Mouse (Mus musculus): ENCODE measurements at regions not wholly inside any gene's neighbourhood (a gene's known extent, or its start where the extent isn't known, plus 50 kb on each side); places are given as distances from the start of the nearest gene placed in this dataset.
A peak's percentile ranks its signal among the peaks of the same experiment; 100 is the strongest.

DNA sequence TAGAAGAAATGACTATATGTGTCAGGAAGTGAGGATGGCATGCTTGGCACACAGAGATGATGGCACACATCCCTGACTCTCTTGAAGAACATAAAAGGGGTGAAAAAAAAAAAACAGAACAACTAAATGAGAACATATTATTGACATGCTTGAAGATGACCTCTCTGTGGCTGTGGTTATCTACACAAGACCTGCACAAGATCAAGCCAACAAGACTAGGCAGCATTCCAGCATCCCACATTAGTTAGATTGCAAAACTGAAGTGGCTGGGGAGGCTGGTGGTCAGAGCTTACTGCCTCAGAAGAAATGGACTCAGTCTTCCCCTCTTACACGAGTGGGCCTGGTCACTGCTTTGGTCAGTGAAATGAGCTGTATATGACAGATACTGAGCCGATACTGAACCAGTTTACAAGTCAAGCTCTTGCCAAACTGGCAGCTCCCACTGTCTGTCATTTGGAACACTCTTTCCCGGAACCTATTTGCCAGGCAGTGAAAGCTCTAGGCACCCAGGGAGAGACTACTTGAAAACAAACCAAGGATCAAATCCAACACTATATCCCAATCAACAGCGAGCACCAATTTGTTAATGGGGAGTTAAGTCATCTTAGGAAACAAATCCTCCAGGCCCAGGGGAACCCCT, 335.6 kb upstream of the Noct start:
- DNase-seq = no peak

DNA sequence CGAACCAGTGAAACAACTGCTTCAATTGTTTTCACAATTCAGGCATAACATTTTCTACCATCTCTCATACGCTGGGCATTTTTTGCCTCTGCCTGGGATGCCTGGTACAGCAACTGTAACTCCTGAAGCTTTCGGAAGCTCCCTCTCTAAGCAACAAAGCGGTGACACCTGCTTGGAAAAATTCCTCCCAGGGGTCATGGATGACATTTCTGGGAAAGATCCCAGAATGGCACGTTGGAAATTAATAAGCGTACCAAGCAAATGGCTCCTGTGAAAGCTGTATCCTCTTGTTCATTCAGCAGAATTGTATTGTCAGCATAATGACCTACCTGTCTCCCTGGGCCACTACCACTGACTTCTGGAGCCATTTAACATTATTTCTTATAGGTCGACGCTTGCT, 333.7 kb upstream of the Noct start:
- no peak for DNase-seq

DNA sequence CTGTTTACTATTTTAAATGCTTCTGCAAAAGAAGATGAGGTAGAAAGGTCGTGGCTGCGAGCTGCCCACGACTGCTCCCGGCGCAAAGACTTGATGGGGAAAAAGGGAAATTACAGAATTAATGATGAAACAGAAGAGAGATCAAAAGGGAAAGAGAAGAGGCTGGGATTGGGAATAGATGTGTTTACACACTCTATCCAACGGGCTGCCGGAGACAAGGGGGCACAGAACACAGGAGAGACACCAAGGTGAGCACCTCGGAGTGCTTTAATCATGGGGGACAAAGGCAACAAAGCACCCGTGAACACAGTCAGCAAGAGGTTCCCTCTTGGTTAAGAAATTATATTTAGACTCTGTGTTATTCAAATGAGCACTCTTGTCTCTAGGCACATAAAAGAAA, 326.1 kb upstream of the Noct start:
- no peak for DNase-seq

DNA sequence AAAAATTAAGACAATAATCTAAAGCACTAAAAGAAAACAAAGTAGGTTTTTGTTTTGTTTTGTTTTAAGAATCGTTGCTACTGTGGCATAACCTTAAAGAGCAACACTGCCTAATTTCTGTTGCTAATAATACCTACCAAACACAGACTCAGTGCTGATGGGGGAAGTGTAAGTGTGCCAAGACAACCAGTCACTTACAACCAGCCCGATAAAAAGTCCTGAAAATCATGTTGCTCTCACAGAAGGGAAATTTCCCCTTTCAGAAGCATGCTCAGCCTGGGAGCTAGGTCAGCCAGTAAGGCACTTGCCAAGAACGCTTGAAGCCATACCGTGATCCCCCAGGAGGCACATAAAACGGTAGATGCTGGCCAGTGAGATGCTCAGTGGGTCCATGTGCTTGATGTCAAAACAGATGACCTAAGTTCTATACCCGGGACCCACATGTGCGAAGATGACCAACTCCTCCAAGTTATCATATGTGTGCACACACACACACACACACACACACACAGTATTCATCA, 324.4 kb upstream of the Noct start:
- DNase-seq = peak in 1 of 2 experiments; percentile 19

DNA sequence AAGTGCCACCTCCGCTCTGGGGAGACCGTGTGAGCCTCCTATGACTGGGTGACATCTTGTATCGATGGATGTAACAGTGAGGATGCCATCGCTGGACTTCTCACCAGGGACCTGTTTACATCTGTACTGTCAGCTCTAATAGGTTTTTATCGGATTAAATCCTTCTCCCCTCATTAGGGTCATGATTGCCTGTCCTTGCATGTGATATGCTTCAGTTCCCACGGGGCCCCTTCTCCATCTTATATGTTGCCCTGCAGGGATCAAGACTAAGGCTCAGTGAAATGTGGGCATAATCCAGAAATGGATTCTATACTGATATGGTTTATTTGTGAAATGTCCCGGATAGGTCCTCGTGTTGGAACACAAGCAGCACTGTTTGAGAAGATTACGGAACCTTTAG, 323.7 kb upstream of the Noct start:
- no peak for DNase-seq

DNA sequence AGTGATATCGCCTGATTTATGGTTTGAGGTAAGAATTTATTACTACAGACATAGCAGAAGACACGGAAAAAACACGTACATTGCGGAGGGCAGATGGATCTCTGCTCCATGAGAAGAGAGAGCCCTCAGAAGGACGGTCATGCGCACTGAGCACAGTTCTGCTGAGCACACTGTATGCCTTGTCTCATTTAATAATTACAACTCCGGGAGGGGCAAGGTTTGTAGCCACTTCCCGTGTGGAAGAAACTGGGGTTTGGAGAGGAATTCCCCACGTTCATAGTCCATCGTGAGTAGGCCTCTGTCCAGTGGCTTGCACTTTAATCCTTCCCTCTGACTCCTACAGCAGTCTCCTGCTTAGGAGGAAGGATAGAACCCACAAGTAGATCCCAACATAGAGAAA, 322.9 kb upstream of the Noct start:
- no peak for DNase-seq

DNA sequence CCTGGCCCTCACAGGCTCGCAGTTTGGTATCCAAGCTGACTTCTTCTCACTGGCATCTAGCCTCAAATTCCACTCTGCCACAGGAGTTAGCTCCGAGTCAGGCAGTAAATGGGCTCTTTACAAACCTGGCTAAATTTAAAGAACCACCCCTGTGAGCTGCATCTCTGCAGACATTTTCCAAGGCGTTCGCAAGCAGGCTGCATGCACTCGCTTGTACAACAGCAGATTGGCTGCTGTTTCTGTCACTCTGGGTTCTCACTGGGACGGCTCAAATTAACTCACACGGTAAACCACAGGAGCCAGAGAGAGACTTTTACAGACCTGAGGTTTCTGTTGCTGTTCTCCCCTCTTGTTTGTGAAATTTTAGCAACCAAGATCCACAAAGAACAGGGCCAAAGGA, 321.3 kb upstream of the Noct start:
- DNase-seq = peak; percentile 16

DNA sequence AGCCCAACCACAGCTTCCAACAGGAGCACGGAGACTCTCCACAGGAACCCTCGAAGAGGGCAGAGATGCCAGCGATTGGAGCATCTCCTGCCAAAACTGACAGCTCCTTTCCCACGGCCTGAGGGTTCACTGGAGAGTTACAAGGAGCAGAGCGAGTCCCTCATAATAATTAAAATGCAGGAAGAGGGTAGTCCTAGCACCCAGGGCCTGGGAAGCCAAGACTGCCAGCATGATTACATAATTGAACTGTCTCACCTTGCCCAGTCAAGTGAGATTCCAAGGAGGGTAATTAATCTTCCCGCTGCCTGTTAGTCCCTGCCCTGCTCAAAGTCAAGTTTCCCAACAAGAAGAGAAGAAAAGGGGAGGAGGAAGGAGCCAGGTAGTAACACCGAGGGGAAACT, 319.5 kb upstream of the Noct start:
- peak; percentile 68 to 73 for DNase-seq

DNA sequence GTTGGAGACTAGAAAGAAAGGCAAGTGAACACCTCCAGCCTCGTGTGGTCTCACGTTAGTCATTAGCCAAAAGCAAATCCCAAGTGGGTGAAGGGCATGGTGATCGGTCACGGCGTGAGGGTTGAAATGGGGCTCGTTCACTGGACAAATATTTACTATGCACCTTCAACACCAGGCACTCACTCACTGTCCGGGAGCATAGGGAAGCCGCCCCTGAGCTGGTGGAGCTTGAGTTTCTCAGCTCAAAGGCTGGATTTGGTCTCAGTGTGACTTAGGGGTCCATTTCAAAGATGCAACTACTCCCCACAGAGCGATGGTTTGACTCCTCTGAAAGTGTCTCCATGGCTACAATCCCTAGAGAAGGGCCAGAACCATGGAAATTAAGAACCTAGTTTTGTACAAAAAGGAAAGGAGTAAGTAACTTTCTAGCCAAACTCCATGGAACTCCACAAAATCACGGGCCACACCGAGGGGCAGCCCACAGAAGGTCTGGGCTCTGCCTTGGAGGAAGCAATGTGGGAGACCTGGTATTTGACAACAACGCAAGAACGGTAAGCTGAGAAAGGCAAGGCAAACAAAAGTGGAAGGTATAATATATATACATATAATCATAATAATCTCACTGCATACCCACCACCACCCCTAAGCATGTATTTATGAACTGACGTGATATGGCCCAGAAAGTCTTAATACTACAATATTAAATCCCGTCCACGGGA, 318.8 kb upstream of the Noct start:
- peak; percentile 12 to 19 for DNase-seq

DNA sequence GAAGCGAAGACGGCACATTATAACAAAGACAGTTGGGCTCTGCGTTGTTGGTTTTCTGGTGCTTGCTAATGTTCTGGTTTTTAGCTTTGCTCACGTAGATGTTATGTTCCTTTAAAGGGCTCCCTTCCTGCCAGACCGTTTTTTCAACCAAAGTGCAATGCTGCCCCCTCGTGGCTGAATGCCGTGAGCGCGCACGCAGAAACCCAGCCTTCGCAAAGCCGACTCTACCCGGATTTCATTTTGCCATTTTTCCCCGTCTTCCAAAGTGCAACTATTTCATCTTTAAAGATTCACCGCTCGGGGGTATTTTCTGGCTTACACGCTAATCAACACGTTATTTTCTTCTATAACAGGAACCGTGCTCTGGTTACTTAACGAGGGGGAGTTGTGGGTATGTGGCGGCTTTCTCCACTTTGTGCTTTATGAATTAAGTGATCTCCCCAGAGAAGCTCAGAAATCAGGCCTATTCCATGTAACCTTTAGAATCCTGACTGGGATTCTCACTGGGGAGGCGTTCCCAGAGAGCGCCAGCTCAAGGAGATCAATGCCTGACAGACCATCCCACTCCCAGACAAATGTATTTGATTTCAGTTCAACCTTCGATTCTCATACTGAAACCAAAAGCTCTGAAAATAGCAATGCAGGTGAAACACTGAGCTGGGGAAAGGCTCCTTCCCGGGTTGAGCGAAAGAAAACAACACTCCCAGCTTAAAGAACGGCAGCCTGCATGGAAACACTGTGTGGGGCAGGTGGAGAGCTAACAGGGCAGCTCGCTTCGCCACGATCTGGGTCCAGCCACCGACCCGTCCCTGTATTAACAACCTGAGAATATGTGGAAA, 318.0 kb upstream of the Noct start:
- DNase-seq = peak; percentile 83 to 92

DNA sequence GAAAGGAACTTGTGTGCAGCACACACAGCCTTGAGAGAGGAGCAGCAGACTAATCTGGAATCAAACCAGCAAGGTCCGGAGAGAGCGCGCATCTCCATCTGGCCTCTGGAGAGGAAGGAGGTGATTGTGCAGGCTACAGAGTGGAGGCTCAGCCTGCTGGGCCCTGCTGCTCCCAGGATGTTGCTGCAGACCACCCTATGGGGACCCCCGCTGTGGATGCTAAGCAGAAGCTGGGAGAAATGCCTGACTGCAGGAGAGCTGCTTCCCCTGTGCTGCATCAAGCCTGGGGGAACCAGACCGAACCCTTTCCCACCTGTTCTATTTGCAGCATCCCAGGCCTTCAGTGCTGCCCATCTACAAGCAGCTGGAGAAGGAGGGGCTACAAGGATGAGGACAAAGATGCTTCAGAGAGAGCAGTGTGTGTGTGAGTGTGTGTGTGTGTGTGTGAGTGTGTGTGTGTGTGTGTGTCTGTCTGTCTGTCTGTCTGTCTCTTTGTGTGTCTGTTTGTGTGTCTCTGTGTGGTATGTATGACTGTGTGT, 311.2 kb upstream of the Noct start:
- DNase-seq = no peak

DNA sequence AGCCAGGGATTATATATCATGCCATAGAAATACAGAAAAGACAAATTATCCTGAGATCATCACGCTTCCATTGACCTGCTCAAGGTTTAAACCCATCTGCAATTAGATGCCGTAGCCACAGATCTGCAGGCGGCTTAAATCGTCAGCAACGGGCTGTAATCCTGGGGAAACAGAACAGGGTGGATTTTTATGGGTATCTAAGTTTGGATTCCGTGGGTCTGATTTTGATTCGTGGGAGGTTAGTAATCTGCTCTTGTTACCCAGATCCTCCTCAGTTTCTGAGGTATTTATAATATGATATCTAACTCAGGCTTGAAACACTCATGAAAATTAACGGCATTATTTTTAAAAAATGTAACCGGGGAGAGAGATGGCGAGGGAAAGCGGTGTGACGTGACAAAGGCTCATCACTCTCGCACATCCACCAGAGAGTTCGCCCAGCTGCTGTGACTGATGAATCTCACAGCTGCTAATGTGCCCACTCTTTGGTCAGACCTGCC, 309.3 kb upstream of the Noct start:
- DNase-seq = no peak

DNA sequence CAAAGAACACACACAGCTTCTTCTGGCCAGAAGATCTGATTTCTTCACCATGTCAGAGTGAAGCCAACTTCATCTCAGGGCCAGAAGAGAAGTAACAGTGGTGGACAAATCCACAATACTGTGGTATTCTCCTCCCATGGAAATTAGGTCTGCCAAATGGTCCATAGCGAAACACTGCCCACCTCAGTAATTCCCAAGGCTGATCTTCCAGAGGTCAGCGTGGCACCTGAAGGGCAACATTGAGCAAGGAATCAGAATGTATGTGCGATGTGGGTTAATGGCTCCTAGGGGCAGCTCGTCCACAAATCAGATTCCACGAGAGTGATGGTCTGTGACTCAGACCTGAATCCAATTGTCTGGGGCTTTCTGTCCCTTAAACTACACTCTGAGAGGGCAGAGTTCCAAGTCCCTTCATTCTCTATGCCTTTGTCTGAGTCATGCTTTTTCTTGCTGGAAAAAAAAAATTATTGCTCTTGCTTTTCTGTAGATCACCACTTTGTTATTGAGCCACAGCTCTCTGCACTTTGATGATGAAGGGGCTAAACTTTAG, 307.9 kb upstream of the Noct start:
- no peak for DNase-seq

DNA sequence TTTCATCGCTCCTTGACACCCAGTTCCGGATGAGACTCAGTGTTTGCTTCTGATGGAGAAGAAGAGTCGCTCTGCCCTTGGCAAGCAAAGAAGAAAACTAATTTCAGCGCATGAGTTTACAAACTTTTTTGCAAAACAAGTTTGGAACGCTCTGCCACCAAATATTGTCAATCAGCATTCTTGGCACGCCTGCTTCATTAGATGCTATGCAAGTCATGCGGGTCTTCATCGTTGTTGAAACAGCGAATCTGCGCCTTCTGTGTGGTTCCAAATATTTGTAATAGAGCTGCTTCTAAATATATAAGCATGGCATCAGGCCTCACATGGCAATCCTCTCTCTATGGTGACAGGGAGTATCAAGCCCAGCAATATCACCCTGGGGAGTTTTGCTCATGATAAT, 301.9 kb upstream of the Noct start:
- no peak for DNase-seq

DNA sequence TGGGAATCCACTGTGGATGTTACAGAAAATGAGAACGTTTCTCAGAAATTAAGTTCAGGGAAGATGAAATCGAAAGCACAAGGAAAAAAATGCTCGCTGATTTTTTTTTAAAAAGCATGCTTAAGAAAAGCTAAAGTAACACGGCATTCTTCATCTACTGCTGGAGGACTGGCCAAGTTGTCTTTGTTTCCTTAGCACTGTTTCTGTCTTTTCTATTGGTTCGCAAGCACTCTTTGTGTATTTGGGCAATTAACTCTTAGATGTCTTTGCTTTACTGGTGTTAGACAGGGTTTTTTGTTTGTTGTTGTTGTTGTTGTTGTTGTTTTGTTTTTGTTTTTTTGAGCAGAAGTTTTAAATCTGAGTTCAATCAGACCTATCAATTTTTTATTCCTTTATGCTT, 301.4 kb upstream of the Noct start:
- no peak for DNase-seq

DNA sequence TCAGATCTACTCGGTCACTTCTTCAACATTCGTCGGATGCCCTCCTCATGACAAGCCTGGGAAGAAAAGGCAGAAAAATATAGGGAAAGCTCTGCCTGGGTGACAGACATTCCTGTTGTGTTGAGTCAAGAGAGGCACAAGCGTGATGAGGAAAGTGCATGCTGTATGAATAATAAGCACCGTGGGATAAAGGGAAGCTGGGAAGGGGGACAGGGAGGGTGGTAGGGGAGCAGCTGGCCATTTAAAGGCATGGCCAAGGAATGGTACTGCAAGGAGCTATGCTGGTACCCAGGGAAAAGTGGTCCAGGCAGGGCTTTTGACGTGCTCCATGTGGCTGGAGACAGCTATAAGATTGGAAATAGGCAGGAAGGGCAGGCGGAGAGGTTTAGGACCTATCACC, 300.9 kb upstream of the Noct start:
- no peak for DNase-seq

DNA sequence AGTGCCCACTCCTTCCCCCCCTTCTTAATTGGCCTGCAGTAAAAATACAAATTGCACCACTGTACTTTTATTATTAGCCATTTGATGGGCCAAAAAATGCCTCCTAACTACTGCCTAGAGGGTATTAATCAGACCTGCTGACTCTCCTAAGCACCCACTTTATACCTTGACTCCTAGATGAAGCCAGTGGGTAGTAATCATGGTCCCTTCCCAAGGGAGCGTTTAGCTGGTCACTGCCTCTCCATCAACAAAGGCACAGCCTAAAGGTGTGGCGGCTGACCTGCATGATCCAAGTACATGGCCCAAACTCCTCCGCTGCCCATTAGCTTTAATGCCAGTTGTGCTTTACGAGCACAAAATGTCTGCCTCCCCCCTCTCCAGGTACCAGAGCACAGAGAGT, 296.9 kb upstream of the Noct start:
- DNase-seq = no peak

DNA sequence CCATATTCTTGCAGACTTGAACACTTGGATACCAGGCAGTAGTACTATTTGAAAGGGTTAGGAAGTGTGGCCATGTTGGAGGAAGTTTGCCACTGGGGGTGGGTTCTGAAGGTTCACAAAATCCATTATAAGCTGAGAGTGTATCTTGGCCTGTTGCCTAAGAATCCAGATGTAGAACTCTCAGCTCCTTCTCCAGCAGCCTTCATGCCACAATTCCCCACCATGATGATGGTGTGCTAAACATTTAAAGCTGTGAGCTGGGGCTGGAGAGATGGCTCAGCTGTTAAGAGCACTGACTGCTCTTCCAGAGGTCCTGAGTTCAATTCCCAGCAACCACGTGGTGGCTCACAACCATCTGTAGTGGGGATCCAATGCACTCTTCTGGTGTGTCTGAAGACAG, 295.2 kb upstream of the Noct start:
- DNase-seq = no peak

DNA sequence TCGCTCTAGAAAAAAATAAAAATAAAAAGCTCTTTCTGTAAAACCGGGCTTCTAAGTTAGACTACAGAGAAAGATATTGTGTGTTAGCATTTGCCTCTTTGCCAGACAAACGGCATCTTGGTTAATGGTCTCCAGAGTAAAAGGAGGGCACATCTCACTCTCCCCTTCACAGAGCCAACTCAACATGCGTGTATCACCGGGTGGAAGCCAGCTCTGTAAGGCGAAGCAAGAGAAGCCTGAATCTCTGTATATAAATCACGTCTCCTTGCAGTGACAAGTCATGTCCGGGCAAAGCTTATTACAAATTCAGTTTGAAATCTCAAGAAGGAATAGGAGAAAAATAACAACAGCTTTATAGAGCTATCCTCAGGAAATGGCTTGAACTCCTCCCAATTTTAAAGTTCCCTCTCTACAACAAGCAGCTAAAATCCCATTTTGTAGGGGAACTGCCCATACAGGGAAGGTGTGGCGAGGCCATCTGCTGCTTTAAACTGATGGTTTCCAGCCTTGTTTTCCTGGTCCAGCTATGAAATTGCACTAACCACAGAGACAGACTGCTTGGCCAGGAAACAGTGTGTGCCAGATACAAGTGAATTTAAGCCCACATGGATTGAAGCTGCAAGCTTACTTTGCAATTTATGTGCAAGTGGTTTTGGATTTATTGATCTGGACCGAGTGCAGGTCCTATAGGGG, 291.7 kb upstream of the Noct start:
- DNase-seq = peak; percentile 66 to 78

DNA sequence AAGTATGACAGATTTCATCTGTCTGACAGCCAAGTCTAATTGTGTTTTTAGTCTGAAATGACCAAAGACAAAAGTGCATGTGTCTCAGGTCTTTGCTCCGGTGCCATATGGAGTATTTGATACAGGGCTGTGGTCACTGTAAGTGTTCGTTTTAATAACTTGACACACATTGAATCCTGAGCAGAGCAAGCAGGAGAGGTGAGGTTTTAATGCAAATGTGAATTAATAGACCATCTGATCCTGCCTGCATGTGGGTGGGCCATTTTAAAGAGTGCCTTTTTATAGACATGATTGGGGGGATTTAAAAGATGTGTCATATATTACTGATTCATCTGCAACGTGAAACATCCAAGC, 291.2 kb upstream of the Noct start:
- no peak for DNase-seq

DNA sequence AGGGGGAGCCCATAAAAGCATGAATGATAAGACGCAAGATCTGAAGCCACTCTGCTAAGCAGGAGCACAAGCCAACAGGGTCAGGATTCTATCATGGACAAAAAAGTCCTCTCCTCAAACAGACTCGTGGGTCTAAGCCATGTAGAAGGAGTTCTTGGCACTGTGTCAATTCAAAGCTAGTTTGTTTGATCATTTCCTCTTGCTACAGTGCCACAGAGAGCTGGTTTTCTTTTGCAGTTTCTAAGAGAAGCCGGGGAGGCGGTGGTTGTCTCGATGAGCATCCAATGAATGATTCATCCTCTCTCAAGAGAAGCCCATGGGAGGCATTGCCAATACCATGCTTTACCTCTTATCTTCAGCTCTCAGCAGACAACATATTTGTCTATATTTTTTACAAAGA, 284.6 kb upstream of the Noct start:
- DNase-seq = no peak

DNA sequence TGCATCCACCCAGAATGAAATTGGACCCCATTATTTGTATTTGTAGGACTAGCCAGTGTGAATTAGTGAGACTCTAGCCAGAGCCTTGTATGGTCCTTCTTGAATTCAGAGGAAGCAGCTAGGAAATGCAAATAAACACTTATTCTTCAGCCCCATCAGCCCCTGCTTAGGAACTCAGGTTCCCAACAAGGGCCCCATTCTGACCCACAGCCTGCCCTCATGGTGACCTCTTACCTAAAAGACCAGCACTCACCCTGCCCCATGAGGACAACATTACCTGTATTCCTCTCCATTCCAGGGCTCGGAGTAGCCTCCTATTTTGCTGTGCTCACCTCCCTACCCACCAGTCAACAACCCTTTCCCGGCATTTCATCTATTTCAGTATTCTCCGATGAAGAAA, 283.6 kb upstream of the Noct start:
- no peak for DNase-seq

DNA sequence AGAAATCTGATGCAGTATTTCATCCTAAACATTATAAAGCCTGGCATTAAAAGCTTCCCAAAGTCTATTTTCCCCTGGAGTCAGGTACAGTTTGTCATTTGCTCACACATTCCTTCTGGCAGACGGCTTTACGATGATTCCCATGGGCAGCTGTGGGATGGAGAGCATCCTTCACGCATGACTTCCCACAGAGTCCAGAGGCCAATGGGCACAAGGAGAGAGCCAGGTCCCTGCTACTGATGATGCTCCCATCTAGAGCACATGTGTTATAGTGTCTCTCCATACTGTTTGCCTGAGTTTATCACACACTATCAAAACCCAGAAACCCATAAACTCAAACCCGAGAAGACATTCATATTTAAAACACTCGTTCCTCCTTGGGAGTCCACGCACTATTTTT, 270.8 kb upstream of the Noct start:
- DNase-seq = no peak
